Mouse (Mus musculus) cerebellum, adult 2 months (tissue): Measurements from ENCODE around the gene March7. TPM values are rescaled to one million over a fixed set of nuclear protein-coding genes. Genes with fewer than 3 reads are reported as not detected.

Experiments used
- DNase-seq, 2 experiments: peaks; one replicate each; pipeline ENCODE4 v3.0.0; 2021
- H3K27ac ChIP-seq: fragments of 200-500 bp; 2 replicates; pipeline ENCODE4 v1.5.1; 2012; ENCODE audit warnings: low read length, control low read depth, inconsistent platforms; ENCODE audit not compliant: insufficient read depth
- H3K27me3 ChIP-seq: fragments of 200-500 bp; 2 replicates; pipeline ENCODE4 v1.6.1; 2012; ENCODE audit warnings: inconsistent platforms, mild to moderate bottlenecking, low read length, moderate library complexity; ENCODE audit not compliant: control insufficient read depth, insufficient read depth
- H3K4me1 ChIP-seq: fragments of 200-500 bp; 2 replicates; pipeline ENCODE4 v1.6.1; 2011; ENCODE audit warnings: low read length; ENCODE audit not compliant: control insufficient read depth, insufficient read depth
- H3K4me3 ChIP-seq: fragments of 200-500 bp; replicated peaks from 2 replicates; pipeline ENCODE3; 2011; ENCODE audit warnings: mild to moderate bottlenecking, low read depth, low read length, control low read depth; ENCODE audit not compliant: insufficient read depth
- CTCF ChIP-seq: fragments of 200-500 bp; IDR thresholded peaks from 2 replicates; pipeline ENCODE4 v1.5.1; 2011; ENCODE audit warnings: low read depth, mild to moderate bottlenecking, control low read depth, low read length, moderate library complexity, borderline replicate concordance; ENCODE audit not compliant: insufficient read depth
- POLR2A ChIP-seq: fragments of 200-500 bp; IDR thresholded peaks from 2 replicates; pipeline ENCODE4 v1.6.1; 2011; ENCODE audit warnings: low read length, control low read depth, borderline replicate concordance; ENCODE audit not compliant: insufficient read depth
- WGBS: fragments of 180-500 bp; shearing (Covaris S2); methylation state at CpG from one replicate; pipeline ENCODE4 v1.1.7; 2018; 5-methylcytosine and 5-hydroxymethylcytosine counted together
- polyA plus RNA-seq: library from polyadenylated mRNA; depleted of rRNA; stranded (reverse); fragments of >200 nt; gene quantifications from 2 replicates; pipeline ENCODE4 v1.2.3, GENCODE M21; 2012; rRNA removed

Gene March7
- polyA plus RNA-seq = 39.5 and 45.2 TPM in 2 replicates

GRCm38 (mm10) chr2:60209703-60210651 is at the start of gene March7, which contains the start of gene Baz2b:
Gene March7 (plus strand): TSS chr2:60209887.
Gene Baz2b (minus strand): TSS chr2:60209839.
- peak within 1 kb of the TSS; percentile 100 for H3K4me3 ChIP-seq
- TF ChIP-seq CTCF (no peak), POLR2A (peak; percentile 48; the same call in 1 of the 2 replicates)
- under 1% methylated on average over 108 of the region's 109 CpGs for WGBS
- peak; percentile 85 for DNase-seq
- H3K27me3 ChIP-seq = no peaks in the 10 kb centered on the region
- H3K4me1 ChIP-seq = peaks cover 10% of the 10 kb centered on the region
- peak within 1 kb of the TSS; percentile 75 for H3K27ac ChIP-seq

GRCm38 (mm10) chr2:60163744-60164143 is 45.9 kb upstream of the March7 start:
- TF ChIP-seq CTCF (no peak), POLR2A (no peak)
- no peaks in the 10 kb centered on the region for H3K27me3 ChIP-seq
- H3K27ac ChIP-seq = no peak overlapping the region
- 93% methylated on average over 2 of the region's 2 CpGs for WGBS
- H3K4me1 ChIP-seq = no peaks in the 10 kb centered on the region
- DNase-seq = no peak
- no peak overlapping the region for H3K4me3 ChIP-seq

- Histone ChIP-seq H3K4me3 (no peak overlapping the region), H3K4me1 (no peaks in the 10 kb centered on the region), H3K27ac (no peak overlapping the region), H3K27me3 (no peaks in the 10 kb centered on the region)
- no peak for DNase-seq
- TF ChIP-seq CTCF (no peak), POLR2A (no peak)
- 95% methylated on average over 11 of the region's 11 CpGs for WGBS
Observed at GRCm38 (mm10) chr2:60165679-60166078, 44.0 kb upstream of the March7 start.

- H3K4me3 ChIP-seq = no peak overlapping the region
- no peak overlapping the region for H3K27ac ChIP-seq
- WGBS = 93% methylated on average over 4 of the region's 4 CpGs
- no peak for DNase-seq
- H3K4me1 ChIP-seq = peaks cover 2% of the 10 kb centered on the region
- H3K27me3 ChIP-seq = no peaks in the 10 kb centered on the region
- TF ChIP-seq POLR2A = no peak
- TF ChIP-seq CTCF = no peak
Observed at GRCm38 (mm10) chr2:60166878-60167277, 42.8 kb upstream of the March7 start.

GRCm38 (mm10) chr2:60171786-60172530 is 37.7 kb upstream of the March7 start:
- no peak overlapping the region for H3K27ac ChIP-seq
- H3K4me3 ChIP-seq = no peak overlapping the region
- peaks cover 3% of the 10 kb centered on the region for H3K4me1 ChIP-seq
- WGBS = 42% methylated on average over 7 of the region's 7 CpGs
- TF ChIP-seq POLR2A = no peak
- TF ChIP-seq CTCF = peak; percentile 20; the same call in 1 of the 2 replicates
- no peaks in the 10 kb centered on the region for H3K27me3 ChIP-seq
- peak; percentile 33 to 61 for DNase-seq

- WGBS = 53% methylated on average over 2 of the region's 2 CpGs
- TF ChIP-seq CTCF = no peak
- no peak for TF ChIP-seq POLR2A
- no peak for DNase-seq
- Histone ChIP-seq H3K4me1 (peaks cover 3% of the 10 kb centered on the region), H3K4me3 (no peak overlapping the region), H3K27ac (no peak overlapping the region), H3K27me3 (no peaks in the 10 kb centered on the region)
Observed at GRCm38 (mm10) chr2:60172531-60172914, 37.2 kb upstream of the March7 start.

GRCm38 (mm10) chr2:60173190-60173589 is 36.5 kb upstream of the March7 start:
- no peak overlapping the region for H3K27ac ChIP-seq
- peaks cover 3% of the 10 kb centered on the region for H3K4me1 ChIP-seq
- DNase-seq = no peak
- TF ChIP-seq POLR2A (no peak), CTCF (no peak)
- no peak overlapping the region for H3K4me3 ChIP-seq
- 63% methylated on average over 3 of the region's 3 CpGs for WGBS
- H3K27me3 ChIP-seq = no peaks in the 10 kb centered on the region
